Mouse (Mus musculus): ENCODE data around the gene Cln3.

Cln3 gene

DNA sequence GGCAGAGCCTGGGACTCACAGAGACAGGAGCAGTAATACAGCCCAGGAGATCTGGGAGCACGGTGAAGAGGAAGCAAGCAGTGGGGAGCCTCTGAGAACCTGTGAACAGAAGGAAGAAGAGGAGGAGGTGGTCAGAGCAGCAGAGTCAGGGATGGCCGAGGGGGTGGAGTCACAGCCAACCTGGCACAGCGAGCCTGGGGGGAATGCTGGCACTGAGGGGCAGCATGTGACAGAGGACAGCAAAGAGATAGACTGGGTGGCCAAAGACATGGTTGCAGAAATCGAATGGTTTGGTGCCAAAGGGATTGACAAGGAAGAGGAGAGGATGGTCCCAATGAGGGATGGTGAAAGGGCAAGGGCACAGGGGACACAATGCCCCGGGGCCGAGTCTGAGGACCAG is at the start of gene Cln3:
TSS of gene Cln3 (minus strand) at position 101 of the 400 bp plus-strand sequence.
- in situ Hi-C loops (cut with MboI, MseI) = no loop called here

DNA sequence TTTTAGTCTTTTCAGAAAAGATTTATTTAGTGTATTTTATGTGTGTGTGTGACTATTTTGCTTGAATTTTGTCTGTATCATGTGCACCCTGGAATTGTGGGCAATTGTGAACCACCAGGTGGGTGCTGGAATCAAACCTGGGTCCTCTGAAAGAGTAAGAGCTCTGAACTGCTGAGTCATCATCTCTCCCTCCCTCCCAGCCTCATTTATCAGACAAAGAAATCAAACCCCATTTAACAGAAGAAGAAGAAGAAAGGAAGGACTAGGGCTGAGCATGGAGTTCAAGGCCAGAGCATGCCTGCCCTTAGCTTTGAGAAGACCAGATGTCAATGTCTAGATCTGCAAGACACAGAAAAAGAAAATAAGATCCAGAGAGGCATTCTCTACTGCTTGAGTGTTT is 49.8 kb upstream of the Cln3 start:
- in situ Hi-C loops (cut with MboI, MseI) = loop anchor here (5.0 kb wide), 1 partner anchor 38 kb away; no protein-coding TSS in a partner anchor

- in situ Hi-C loops (cut with MboI, MseI) = no loop called here
Measured at GRCm38 (mm10) chr7:126632478-126632877, 46.9 kb upstream of the Cln3 start.

- in situ Hi-C loops (cut with MboI, MseI) = no loop called here
Measured at GRCm38 (mm10) chr7:126630824-126631518, 45.4 kb upstream of the Cln3 start, which contains the start of gene Nupr1. Gene Nupr1, minus strand, starts transcription at chr7:126630861.

GRCm38 (mm10) chr7:126629915-126630314 is 44.3 kb upstream of the Cln3 start:
- in situ Hi-C loops (cut with MboI, MseI) = loop anchor here (5.0 kb wide), 1 partner anchor 53 kb away; no protein-coding TSS in a partner anchor

GRCm38 (mm10) chr7:126628111-126628510 is 42.5 kb upstream of the Cln3 start:
- in situ Hi-C loops (cut with MboI, MseI) = loop anchor here (5.0 kb wide), 1 partner anchor 51 kb away; no protein-coding TSS in a partner anchor

DNA sequence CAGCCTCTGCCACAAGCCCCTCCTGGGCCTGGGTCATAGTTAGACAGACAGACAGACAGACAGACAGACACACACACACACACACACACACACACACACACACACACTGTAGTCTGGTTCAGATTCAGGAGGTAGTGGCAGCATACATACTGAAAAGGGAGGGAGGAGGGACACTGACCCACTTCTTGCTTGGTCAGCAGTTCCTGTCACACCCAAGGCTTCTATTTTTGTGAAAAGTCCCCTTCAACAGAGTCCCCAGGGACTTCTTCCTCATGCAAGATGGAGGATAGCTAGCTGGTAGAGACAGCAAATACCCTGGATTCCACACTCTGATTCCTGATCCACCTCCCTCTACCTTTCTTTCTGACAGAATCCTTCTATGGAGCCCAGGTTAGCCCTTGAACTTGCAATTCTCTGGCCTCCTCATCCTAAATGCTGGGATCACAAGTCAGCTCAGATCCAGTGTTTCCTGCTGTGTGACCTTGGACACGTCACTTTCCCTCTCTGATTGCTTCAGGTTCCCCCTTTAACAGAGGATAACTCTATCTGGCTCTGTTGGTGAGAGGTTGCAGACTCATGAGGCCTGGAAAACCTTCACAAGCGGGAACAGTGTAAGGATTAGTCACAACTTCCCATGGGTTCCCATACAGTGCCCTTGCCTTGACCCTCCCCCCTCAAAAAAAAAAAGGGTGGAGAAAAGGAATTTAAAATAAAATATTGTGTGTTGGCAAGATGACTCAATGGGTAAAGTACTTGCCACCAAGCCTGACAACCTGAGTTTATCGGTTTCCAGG is 40.4 kb upstream of the Cln3 start:
- in situ Hi-C loops (cut with MboI, MseI) = loop anchor here (5.0 kb wide), 1 partner anchor 49 kb away; no protein-coding TSS in a partner anchor

DNA sequence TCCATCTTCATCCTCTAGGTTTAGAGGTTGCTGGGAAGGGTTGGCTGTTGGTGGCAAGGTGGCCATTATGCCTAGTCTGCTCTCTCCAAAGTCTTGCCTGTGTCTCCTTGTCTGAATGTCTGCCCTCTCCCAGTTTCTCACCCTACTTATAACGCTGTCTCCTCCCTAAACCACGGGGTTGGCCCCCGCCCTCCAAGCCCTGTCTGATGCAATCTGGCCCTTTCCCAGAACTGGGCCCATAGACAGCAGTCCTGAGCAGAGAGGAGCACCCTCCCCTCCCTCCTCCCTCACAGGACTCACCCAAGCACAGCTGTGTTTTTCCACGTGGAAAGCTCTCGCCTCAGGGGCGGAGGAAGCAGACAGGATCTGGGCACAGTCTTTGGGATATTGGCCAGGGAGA is 39.8 kb upstream of the Cln3 start:
- in situ Hi-C loops (cut with MboI, MseI) = loop anchor here (5.0 kb wide), 1 partner anchor 48 kb away; no protein-coding TSS in a partner anchor

GRCm38 (mm10) chr7:126624774-126625173 is 39.2 kb upstream of the Cln3 start:
- in situ Hi-C loops (cut with MboI, MseI) = loop anchor here (5.0 kb wide), 1 partner anchor 47 kb away; no protein-coding TSS in a partner anchor

GRCm38 (mm10) chr7:126623381-126623780 is 37.8 kb upstream of the Cln3 start:
- in situ Hi-C loops (cut with MboI, MseI) = no loop called here

GRCm38 (mm10) chr7:126621452-126622359 is 36.1 kb upstream of the Cln3 start:
- in situ Hi-C loops (cut with MboI, MseI) = no loop called here

GRCm38 (mm10) chr7:126619559-126620275 is 34.1 kb upstream of the Cln3 start:
- in situ Hi-C loops (cut with MboI, MseI) = no loop called here

DNA sequence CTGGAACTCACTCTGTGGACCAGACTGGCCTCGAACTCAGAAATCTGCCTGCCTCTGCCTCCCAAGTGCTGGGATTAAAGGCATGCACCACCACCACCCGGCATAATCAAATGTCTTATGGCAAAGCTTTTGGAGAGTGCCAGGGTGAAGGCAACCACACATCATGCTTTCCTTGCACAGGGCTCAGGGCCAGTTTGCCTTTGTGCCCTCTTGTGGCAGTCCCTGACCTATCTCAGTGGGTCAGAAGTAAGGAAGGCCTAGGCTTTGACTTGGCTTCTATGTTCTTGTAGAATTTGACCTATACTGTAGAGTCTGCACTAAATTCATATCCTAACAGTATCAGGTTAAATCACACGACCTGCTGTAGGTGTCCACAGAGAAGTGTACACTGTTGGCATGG is 31.1 kb upstream of the Cln3 start:
- in situ Hi-C loops (cut with MboI, MseI) = no loop called here

- in situ Hi-C loops (cut with MboI, MseI) = no loop called here
Measured at GRCm38 (mm10) chr7:126612736-126613135, 27.1 kb upstream of the Cln3 start.

DNA sequence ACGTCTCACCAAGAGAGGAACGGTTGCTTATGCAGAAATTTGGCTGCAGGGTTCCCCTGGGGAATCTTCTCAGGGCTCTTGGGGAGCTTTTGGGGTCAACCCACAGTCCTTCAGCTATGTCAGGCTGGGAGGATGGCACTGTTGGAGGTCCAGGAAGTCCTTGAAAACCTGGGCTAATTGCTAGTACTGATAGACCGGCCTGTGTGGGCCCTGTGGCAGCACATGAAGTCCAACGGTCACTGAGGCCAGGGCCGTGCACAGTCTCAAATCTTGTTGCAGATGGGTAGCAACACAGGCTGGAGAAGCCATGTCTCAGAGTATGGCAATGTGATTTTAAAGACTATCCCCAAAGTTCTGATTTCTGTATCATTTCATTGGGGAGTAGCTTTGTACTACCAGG is 22.2 kb upstream of the Cln3 start:
- in situ Hi-C loops (cut with MboI, MseI) = no loop called here

- in situ Hi-C loops (cut with MboI, MseI) = no loop called here
Measured at GRCm38 (mm10) chr7:126607064-126607463, 21.4 kb upstream of the Cln3 start.

DNA sequence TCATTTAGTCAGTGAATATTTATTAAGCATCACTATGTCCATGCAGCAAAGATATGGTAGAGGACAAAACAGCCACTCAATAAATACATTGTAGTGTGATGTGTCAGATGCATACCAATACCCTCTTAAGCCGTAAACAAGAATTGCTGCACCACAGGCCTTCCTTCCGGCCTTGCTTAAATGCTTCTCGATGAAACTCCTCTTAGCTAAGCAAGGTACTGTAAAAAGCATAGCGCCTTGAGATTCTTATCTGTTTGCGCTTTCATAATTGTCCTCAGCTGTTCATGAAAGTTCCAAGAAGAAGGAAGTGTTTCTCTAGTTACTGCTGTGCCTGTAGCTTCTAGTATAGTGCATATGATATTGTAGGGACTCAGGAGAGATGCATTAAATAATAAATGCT is 21.0 kb upstream of the Cln3 start:
- in situ Hi-C loops (cut with MboI, MseI) = no loop called here

DNA sequence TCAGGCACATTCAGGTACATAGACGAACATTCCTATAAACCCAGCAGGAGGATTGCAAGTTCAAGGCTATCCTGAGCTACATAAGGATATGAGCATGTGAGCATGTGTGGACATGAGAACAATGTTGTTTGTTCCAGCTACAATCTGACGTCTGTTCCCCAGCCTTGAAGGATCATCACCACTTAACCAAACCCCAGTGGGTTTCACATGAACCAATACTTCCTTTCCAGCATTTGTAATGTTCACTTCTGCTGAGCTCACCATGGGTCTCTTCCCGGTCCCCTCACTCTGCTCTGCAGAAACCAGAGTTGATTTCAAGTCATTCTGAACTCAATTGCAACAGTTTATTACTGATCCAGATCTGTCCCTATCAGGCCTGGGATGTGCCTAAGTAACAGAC is 17.0 kb upstream of the Cln3 start:
- in situ Hi-C loops (cut with MboI, MseI) = no loop called here

DNA sequence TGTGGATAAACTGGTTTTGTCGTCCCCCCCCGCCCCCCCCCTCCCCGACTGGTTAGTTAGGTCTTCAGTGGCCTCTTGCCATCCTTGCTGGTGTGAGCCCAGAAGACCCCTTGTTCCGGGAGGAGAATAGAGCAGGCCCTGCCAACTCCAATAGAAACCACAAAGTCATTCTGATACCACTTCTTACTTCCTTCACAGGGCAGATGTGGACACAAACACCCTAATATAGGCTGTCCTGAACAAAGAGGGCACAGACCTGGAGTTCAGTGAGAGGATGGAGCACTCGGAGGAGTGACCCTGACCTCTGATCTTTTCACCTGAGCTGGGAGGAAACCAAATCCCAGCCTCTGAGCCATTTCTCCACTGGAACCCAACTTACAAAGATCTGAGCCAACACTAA is 16.3 kb upstream of the Cln3 start:
- in situ Hi-C loops (cut with MboI, MseI) = no loop called here

- in situ Hi-C loops (cut with MboI, MseI) = loop anchor here (5.0 kb wide), 1 partner anchor 38 kb away; no protein-coding TSS in a partner anchor
Measured at GRCm38 (mm10) chr7:126598919-126599318, 13.3 kb upstream of the Cln3 start.

DNA sequence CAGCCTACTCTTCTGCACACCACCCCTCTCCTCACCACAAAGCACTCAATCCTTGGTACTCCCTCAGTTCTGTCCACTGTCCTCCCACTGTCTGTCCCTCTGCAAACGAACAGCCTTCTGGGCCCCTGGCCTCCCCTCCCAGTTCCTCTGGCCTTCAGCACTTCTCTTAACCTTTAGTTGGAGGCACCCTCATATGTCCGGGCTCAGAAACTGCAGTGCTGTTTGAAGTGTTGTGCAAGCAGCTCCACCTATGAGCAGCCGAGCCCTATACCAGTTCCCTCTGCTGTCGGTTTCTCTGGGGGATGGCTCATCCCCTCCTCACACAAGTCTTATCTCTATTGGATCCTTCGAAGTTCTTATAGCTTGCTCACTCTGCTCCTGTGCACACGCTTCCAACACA is 10.8 kb upstream of the Cln3 start:
- in situ Hi-C loops (cut with MboI, MseI) = loop anchor here (5.0 kb wide), 1 partner anchor 41 kb away; no protein-coding TSS in a partner anchor

All from T-helper 2 cell (primary cell).